Mouse (Mus musculus): Measurements from ENCODE around the gene Polm. TPM values are rescaled to one million over a fixed set of nuclear protein-coding genes. Genes with fewer than 3 reads are reported as not detected.

Gene Polm
- polyA plus RNA-seq, 1 experiment, result 0.13 TPM

- peaks cover 32% of the 10 kb centered on the region for H3K4me1 ChIP-seq (ENCODE audit: control insufficient read depth)
- H3K36me3 ChIP-seq (ENCODE audit: control insufficient read depth), result peaks cover 12% of the 10 kb centered on the region
- H3K9me3 ChIP-seq (ENCODE audit: control insufficient read depth, low read length), result no peaks in the 10 kb centered on the region
- TF ChIP-seq GATA1 (IDR thresholded peaks at IDR 0.05; ENCODE audit: low read length) (no peak), TAL1 (IDR thresholded peaks at IDR 0.05; ENCODE audit: low read length) (no peak)
- H3K27me3 ChIP-seq (ENCODE audit: control insufficient read depth), result no peaks in the 10 kb centered on the region
- no peak overlapping the region for H3K4me3 ChIP-seq (replicated peaks)
These were observed 59.3 kb downstream of the Polm start for GRCm38 (mm10) chr11:5778481-5778880.

Other genes starting within 250 kb of the Polm start
- gene Mrps24, start 122.3 kb downstream of the Polm start, polyA plus RNA-seq (2012), result 10.8 and 14.0 TPM in 2 replicates
- gene Urgcp, start 75.6 kb downstream of the Polm start, polyA plus RNA-seq (2012), result 0.40 and 0.51 TPM in 2 replicates
- gene Dbnl, start 49.5 kb downstream of the Polm start, polyA plus RNA-seq (2012), result 5.7 and 5.8 TPM in 2 replicates
- gene Pgam2, start 34.3 kb downstream of the Polm start, polyA plus RNA-seq (2012), result not detected in 2 replicates
- gene Aebp1, start 23.9 kb upstream of the Polm start, polyA plus RNA-seq (2012), result 0.02 TPM in 1 of 2 replicates, not detected in the other
- gene Pold2, start 40.3 kb upstream of the Polm start, polyA plus RNA-seq (2012), result 23.0 and 25.9 TPM in 2 replicates
- gene Myl7, start 60.8 kb upstream of the Polm start, polyA plus RNA-seq (2012), result 0.56 and 0.86 TPM in 2 replicates
- not detected in 2 replicates for gene Gck, start 112.1 kb upstream of the Polm start, polyA plus RNA-seq (2012)
- gene Ykt6, start 117.7 kb upstream of the Polm start, polyA plus RNA-seq (2012), result 0.60 and 1.2 TPM in 2 replicates
- gene Camk2b, start 228.3 kb upstream of the Polm start, polyA plus RNA-seq (2012), result not detected in 2 replicates

Data from erythroblast, embryonic 14.5 days (primary cell).